Mouse (Mus musculus) cerebellum, adult 9-10 months (tissue): ENCODE data around the gene Col18a1.

ENCODE experiments used
- DNase-seq: peaks from one replicate; pipeline ENCODE4 v3.0.0; 2022

Gene Col18a1

GRCm38 (mm10) chr10:77007433-77008108 lies 158.8 kb downstream of the Col18a1 start:
- no peak for DNase-seq

DNA sequence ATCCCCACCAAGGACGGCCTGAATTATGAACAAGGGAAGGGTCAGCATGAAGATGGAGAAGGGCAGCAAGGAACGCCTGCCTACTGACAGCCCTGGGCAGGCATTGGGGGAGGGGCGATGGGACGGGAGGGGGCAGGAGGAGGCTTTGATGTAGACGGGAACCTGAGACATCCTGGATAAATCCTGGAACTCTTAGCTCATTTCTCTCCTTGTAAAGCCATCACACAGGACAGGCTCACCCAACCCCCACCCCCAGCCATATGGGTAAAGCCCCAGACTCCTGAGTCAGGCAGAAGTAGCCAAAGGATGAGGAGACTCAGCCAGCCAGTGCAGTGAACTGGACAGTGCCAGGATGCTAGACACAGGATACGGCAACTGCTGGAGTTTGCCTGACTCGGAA lies 161.4 kb downstream of the Col18a1 start:
- no peak for DNase-seq
